Mouse (Mus musculus): Measurements from ENCODE around the gene Ttll8. TPM values are rescaled to one million over a fixed set of nuclear protein-coding genes. Genes with fewer than 3 reads are reported as not detected.

Gene Ttll8
- polyA plus RNA-seq, 1 experiment from 2014 or later: not detected

DNA sequence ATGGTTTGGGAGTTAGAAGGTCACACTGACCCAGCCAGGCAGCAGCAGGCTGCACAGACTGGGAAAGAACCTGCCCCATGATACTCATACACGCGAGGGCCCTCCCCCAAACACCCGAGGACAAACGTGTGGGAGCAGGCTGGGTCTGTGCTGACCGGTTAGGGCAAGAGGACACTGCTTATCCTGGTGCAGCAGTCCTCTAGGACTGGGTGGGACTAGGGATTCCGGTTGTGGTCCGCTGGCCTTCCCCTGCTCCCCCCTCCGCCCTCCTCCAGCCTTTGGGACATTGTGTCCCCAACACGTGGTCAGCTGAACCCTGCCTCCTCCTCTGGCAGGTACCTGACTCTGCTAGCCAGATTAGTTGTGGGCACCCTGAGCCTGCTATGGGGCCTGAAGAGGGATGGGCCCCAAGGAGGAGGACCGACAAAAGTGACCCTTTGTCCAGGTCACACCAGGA, 78.6 kb downstream of the Ttll8 start:
- 39% methylated on average over 9 of the region's 10 CpGs for WGBS
- no peak overlapping the region for H3K4me3 ChIP-seq
- peaks cover 3% of the 10 kb centered on the region; the same call in 1 of the 2 replicates for H3K27me3 ChIP-seq
- no peaks in the 10 kb centered on the region for H3K36me3 ChIP-seq
- no peak for ATAC-seq (replicated peaks)
- peaks cover 7% of the 10 kb centered on the region; the same call in 1 of the 2 replicates for H3K4me1 ChIP-seq
- H3K9me3 ChIP-seq: no peaks in the 10 kb centered on the region
- H3K4me2 ChIP-seq (replicated peaks): no peak overlapping the region
- H3K9ac ChIP-seq (replicated peaks): no peak overlapping the region
- H3K27ac ChIP-seq (replicated peaks): no peak overlapping the region

DNA sequence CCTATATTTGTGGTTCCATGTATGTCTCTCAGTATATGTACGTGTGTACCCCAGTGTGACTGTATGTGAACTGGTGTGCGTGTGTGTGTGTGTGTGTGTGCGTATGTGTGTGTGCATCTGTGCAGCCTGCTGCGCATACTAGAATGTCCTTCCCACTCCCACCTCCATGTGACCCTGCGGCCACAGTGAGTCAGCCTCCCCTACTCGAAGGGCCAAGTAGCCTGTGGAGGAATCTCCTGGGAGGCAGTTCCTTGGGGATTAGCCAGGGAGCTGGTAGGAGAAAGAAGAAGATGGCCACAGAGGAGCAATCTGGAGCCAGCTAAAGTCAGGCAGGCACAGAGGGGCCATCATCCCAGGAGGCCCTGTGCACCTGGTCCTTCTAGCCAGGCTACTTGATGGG, 79.7 kb downstream of the Ttll8 start:
- no peak for ATAC-seq (replicated peaks)
- Histone ChIP-seq H3K27me3 (peaks cover 3% of the 10 kb centered on the region; the same call in 1 of the 2 replicates), H3K4me2 (replicated peaks) (no peak overlapping the region), H3K9ac (replicated peaks) (no peak overlapping the region), H3K9me3 (no peaks in the 10 kb centered on the region), H3K36me3 (no peaks in the 10 kb centered on the region), H3K4me3 (no peak overlapping the region), H3K27ac (replicated peaks) (no peak overlapping the region), H3K4me1 (peaks cover 7% of the 10 kb centered on the region; the same call in 1 of the 2 replicates)
- WGBS: 89% methylated on average over 6 of the region's 6 CpGs

DNA sequence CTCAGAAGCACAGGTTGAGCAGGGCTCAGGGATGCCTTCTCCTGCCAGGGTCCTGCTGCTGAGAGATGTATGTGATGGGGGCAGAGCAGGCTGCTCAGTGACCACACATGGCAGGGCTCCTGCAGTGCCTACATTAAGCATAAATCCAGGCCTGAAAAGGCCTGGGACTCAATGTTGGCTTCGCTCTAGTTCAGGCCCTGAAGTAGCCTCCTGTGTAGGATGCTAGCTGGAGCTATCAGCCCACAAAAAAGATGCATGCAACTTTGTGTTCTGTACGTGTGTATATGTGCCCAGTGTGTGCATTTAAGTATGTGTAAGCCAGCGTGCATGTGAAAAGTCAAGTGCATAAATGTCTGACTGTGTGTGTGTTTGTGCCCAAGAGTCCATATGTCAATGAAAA, 80.2 kb downstream of the Ttll8 start:
- ATAC-seq (replicated peaks): no peak
- H3K27ac ChIP-seq (replicated peaks): no peak overlapping the region
- 89% methylated on average over 3 of the region's 3 CpGs for WGBS
- H3K4me1 ChIP-seq: peaks cover 7% of the 10 kb centered on the region; the same call in 1 of the 2 replicates
- H3K4me3 ChIP-seq: no peak overlapping the region
- no peaks in the 10 kb centered on the region for H3K36me3 ChIP-seq
- no peak overlapping the region for H3K4me2 ChIP-seq (replicated peaks)
- H3K9me3 ChIP-seq: no peaks in the 10 kb centered on the region
- H3K9ac ChIP-seq (replicated peaks): no peak overlapping the region
- peaks cover 3% of the 10 kb centered on the region; the same call in 1 of the 2 replicates for H3K27me3 ChIP-seq

DNA sequence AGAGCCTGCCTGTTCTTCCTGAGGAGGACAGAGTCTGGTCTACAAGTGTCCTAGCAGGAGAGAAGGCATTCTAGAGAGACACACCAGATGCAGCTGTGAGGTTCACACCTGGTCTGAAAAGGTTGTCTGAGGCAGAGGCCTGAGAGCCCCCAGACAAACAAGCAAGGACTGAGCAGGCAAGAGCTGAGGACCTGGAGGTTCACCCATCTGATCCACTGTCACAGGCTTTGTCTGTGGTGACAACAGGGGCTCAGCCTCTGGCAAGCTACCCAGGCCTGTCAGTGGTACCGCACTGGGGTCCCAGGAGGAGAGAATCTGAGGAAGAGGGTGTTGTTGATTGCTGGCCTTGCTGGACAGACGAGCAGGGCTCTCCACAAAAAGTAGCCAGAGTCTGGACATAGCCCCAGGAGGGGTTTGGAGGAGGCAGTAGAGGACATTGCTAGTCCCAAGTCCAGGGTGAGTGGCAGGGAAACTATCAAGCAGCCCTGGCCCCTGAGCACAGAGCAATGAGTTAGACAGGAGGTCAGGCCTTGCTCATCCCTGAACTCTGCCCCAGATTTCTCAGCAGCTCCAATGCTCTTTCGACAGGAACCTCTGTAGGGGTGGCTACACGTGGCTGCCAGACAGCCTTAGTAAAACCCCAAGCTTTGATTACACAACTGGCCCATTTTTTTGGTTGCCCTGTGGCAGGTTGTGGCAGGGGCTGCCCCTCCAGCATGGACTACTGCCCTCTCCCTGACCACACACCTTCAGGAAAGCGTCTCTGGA, 83.6 kb downstream of the Ttll8 start:
- H3K27me3 ChIP-seq: peaks cover under 1% of the 10 kb centered on the region; the same call in 1 of the 2 replicates
- no peak overlapping the region for H3K27ac ChIP-seq (replicated peaks)
- no peak overlapping the region for H3K4me3 ChIP-seq
- no peak overlapping the region for H3K9ac ChIP-seq (replicated peaks)
- no peak for ATAC-seq (replicated peaks)
- peaks cover 11% of the 10 kb centered on the region; the same call in 1 of the 2 replicates for H3K36me3 ChIP-seq
- no peaks in the 10 kb centered on the region for H3K4me1 ChIP-seq
- no peaks in the 10 kb centered on the region for H3K9me3 ChIP-seq
- 68% methylated on average over 5 of the region's 5 CpGs for WGBS
- H3K4me2 ChIP-seq (replicated peaks): no peak overlapping the region

DNA sequence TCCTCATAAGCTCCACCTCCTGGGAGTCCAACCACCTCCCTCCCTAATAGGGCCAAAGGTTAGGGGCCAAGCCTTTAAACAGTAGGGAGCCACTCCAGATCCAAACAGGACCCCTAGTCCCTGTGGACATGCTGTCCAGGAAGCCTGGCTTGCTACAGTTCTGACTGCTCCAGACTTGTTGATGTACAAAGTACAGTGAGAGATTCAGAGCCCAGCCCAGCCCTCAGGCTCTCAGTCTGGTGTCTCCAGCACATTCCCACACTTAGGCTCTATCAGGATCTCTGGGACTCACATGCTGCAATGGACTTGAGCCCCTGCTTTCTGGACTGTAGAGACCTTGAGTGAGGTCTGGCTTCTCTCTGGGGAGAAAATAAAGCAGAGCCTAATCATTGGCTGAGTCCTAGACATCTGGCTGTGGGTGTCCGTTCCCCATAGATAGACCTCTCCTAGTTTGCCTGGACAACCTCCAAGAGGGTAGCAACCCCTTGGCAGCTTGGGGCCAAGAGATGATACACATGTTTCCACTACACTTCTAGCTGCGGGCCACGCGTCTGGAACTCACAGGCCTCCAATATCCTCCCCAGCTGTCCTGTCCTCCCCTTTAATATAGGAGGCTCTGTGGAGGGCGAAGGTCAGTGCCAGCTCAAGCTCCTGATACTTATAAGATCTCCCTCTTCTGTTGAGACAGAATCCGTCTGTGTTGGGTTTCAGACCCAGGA, 86.0 kb downstream of the Ttll8 start:
- Histone ChIP-seq H3K4me1 (peaks cover 15% of the 10 kb centered on the region), H3K27me3 (no peaks in the 10 kb centered on the region)
- WGBS: over 99% methylated on average over 6 of the region's 6 CpGs

DNA sequence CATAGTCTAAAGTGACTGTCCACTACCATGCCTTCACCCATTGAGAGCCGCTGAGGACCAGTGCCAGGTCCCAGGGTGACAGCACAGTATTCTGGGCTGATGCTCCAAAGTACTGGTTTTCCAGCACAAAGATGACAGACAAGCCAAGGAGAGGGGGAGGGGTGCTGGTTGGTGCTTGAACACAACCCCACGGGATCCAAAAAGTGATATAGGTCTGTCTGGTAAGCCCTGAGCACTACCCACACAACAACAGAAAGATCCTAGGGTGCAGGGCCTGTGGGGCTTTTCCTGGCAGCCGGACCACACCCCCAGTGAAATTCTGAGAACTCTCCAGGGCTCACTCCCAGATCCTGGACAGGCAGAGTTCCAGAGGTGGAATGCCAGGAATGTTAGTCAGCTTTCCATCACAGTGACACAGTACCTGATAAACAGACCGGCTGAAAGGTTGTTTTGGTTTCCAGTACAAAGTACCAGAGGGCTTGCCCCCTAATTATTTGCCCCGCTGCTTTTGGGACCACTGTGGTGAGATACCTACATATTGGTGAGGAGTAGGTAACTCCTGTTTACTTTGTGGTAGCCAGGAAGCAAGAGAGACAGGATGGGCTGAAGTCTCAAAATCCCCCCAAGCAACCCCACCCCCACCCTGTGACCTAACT, 86.7 kb downstream of the Ttll8 start:
- ATAC-seq (replicated peaks): no peak
- H3K9me3 ChIP-seq: no peaks in the 10 kb centered on the region
- peaks cover 21% of the 10 kb centered on the region for H3K36me3 ChIP-seq
- no peak overlapping the region for H3K4me2 ChIP-seq (replicated peaks)
- no peaks in the 10 kb centered on the region for H3K27me3 ChIP-seq
- no peak overlapping the region for H3K4me3 ChIP-seq
- H3K4me1 ChIP-seq: peaks cover 15% of the 10 kb centered on the region
- no peak overlapping the region for H3K27ac ChIP-seq (replicated peaks)
- H3K9ac ChIP-seq (replicated peaks): no peak overlapping the region
- 38% methylated on average over 5 of the region's 5 CpGs for WGBS

More for the DNA sequence above, 86.0 kb downstream of the Ttll8 start:
- H3K27ac ChIP-seq (replicated peaks): no peak overlapping the region
- H3K36me3 ChIP-seq: peaks cover 21% of the 10 kb centered on the region
- no peak overlapping the region for H3K4me3 ChIP-seq
- ATAC-seq (replicated peaks): no peak
- H3K4me2 ChIP-seq (replicated peaks): no peak overlapping the region
- no peak overlapping the region for H3K9ac ChIP-seq (replicated peaks)
- no peaks in the 10 kb centered on the region for H3K9me3 ChIP-seq

DNA sequence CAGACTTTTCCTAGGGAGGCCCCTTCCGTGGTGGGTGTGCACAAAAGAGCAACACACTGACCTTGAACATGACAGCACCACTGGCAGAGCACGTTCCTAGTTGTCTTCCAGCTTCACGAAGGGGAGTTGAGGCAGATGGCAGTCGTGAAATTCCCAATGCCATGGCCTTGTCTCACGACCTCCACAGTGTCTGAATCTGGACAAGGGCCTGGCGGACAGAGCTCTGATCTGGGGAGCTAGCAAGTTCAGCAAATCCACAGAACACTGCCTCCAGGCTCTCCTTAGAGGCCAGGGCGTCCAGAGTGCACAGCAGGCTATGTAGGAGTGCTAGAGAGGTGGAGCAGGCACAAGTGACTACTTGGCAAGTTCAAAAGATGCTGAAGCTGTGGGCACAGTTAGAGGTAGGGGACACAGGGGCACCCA, 87.3 kb downstream of the Ttll8 start:
- no peak overlapping the region for H3K4me2 ChIP-seq (replicated peaks)
- H3K27ac ChIP-seq (replicated peaks): no peak overlapping the region
- peaks cover 15% of the 10 kb centered on the region for H3K4me1 ChIP-seq
- H3K4me3 ChIP-seq: no peak overlapping the region
- 59% methylated on average over 7 of the region's 7 CpGs for WGBS
- no peak overlapping the region for H3K9ac ChIP-seq (replicated peaks)
- H3K9me3 ChIP-seq: no peaks in the 10 kb centered on the region
- no peaks in the 10 kb centered on the region for H3K27me3 ChIP-seq
- ATAC-seq (replicated peaks): no peak
- peaks cover 21% of the 10 kb centered on the region for H3K36me3 ChIP-seq

DNA sequence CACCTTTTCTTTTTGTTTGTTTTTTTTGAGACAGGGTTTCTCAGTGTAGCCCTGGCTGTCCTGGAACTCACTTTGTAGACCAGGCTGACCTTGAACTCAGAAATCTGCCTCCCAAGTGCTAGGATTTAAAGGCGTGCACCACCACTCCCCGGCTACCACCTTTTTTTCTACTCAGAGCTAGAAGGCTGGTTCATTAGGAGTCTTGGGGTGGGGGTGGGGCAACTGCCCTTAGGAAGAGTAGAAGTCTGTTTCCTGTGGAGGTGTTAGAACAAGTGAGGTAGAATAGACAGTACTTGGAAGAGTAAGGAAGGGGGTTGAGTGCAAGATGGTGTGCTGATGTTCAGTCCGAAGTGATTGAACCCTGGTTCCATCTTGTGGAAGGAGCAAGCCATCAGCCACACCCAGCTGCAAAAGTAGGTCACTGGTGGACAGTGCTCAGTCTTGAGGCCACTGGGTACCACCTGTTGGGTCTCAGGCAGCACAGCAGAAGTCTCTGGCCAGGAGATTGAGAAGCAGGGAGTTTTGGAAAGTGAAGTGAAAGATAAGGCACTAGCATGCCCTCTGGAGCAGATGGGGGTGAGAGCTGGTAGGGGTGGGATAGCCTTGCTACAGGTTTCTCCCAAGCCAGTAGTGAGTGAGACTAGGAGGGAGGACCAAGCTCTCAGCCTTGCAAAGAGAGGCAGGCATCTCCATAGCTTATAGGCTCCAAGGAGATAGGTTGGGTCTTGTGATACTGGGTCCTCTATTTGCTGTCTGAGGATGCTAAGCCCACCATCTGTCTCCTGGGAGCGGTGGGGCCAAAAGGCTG, 88.1 kb downstream of the Ttll8 start:
- H3K36me3 ChIP-seq: peaks cover 21% of the 10 kb centered on the region
- no peak overlapping the region for H3K4me2 ChIP-seq (replicated peaks)
- no peaks in the 10 kb centered on the region for H3K9me3 ChIP-seq
- H3K4me1 ChIP-seq: peaks cover 19% of the 10 kb centered on the region
- no peak overlapping the region for H3K4me3 ChIP-seq
- ATAC-seq (replicated peaks): no peak
- no peak overlapping the region for H3K27ac ChIP-seq (replicated peaks)
- no peaks in the 10 kb centered on the region for H3K27me3 ChIP-seq
- 85% methylated on average over 4 of the region's 4 CpGs for WGBS
- H3K9ac ChIP-seq (replicated peaks): no peak overlapping the region

DNA sequence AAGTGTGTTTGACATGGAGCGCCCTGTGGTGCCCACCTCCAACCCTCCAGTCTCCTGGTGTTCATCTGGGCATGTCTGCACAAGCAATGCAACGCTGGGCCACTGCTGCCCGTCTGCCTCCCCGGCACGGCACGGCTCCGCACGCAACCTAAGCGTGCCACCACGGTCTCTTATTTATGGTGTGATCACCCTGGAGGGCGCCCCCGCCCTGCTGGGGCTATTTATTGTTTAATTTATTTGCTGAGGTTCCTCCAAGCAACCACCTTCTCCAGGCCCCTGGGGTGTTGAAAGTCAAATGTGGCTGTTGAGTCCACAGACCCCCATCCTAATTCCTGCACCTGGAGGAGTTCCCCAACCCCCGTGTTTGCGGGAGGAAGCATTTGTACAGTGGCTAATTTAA, 89.2 kb downstream of the Ttll8 start:
- no peak for ATAC-seq (replicated peaks)
- 94% methylated on average over 14 of the region's 14 CpGs for WGBS
- Histone ChIP-seq H3K9ac (replicated peaks) (no peak overlapping the region), H3K4me3 (no peak overlapping the region), H3K27ac (replicated peaks) (no peak overlapping the region), H3K36me3 (peaks cover 21% of the 10 kb centered on the region), H3K4me1 (peaks cover 19% of the 10 kb centered on the region), H3K27me3 (no peaks in the 10 kb centered on the region), H3K4me2 (replicated peaks) (peak overlapping the region; percentile 88; the same call in 1 of the 2 replicates), H3K9me3 (no peaks in the 10 kb centered on the region)

DNA sequence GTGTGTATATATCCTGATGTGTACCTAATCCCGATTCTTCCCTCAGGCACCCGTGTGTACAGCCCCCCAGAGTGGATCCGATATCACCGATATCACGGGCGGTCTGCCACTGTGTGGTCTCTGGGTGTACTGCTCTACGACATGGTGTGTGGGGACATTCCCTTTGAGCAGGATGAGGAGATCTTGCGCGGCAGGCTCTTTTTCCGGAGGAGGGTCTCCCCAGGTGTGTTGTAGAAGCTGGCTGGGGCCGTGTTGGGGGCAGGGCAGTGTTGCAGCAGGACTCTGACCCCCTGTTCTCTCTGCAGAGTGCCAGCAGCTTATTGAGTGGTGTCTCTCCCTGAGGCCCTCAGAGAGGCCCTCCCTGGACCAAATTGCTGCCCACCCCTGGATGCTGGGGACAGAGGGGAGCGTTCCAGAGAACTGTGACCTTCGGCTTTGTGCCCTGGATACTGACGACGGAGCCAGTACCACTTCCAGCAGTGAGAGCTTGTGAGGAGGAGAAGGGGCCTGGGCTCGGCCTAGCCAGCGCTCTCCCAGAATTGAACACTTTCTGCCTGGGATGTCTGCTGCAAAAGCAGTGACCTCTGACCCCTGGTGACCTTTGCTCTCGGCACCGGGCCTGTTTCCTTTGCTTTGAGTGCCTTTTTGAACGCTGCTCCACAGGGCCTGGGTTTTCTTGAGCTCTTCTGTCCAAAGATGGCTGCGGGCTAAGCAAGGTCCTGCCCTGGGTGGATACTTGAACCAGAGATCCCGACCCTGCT, 89.8 kb downstream of the Ttll8 start:
- Histone ChIP-seq H3K36me3 (peaks cover 21% of the 10 kb centered on the region), H3K9ac (replicated peaks) (peak overlapping the region; percentile 97), H3K4me2 (replicated peaks) (peak overlapping the region; percentile 88), H3K27me3 (no peaks in the 10 kb centered on the region), H3K9me3 (no peaks in the 10 kb centered on the region), H3K4me1 (peaks cover 19% of the 10 kb centered on the region), H3K4me3 (peak overlapping the region; percentile 98), H3K27ac (replicated peaks) (peak overlapping the region; percentile 99)
- ATAC-seq (replicated peaks): peak; percentile 27
- 53% methylated on average over 22 of the region's 22 CpGs for WGBS

All from forebrain, embryonic 15.5 days (tissue).